ENCODE assay signal across 9 mouse cellular contexts in the genomic region with DNA sequence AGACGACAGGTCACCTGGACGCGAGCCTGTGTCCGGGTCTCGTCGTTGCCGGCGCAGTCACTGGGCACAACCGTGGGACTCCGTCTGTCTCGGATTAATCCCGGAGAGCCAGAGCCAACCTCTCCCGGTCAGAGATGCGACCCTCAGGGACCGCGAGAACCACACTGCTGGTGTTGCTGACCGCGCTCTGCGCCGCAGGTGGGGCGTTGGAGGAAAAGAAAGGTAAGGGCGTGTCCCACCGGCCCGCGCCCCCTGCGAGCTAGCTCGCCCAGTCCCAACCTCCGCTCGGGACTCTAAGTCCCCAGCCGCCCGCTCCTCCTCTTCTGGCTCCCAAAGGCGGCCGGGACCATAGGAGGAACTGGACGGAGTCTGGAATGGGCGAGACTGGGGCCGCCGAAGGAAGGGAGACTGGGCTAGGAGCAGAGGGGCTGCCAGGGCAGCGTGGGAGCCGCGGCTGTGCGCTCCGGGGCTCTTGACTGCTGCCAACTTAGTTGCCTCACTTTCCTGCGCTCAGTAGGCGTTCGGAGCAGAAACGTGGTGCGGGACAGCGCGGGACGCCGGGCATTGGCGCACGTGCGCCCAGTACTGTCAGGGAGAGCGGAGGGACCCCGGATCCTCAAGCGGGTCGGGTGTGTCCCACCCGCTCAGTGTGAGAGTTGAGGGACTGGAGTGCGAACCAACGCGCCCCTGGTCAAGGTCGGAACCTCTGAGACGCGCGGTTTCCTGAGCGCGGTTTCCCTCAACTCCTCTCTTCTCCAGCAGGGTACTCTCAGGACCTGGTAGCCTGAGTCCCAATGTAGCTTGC. TPM values are rescaled to one million over a fixed set of nuclear protein-coding genes. Genes with fewer than 3 reads are reported as not detected.
DNase-seq lines count a peak whose midpoint lies in the region; ATAC-seq and TF ChIP-seq lines count a peak whose summit lies in the region.
"Had no signal": no experiment of that assay in that cellular context is flagged by ENCODE, and none has a peak within 500 bp of the region (broad histone marks: within the 10 kb centered on the region; RNA-seq: fewer than 3 reads in every experiment).

No protein-coding gene starts in this region.

- peak overlapping the region; percentile 64 for H3K9ac ChIP-seq in stomach, embryonic 14.5 days (replicated peaks; ENCODE audit: low read depth, low read length)

- TF ChIP-seq CTCF in kidney, adult 2 months (conservative IDR thresholded peaks at IDR 0.05; ENCODE audit: insufficient read depth, insufficient read length, low read depth, low read length), result no peak

- peak; percentile 76 for ATAC-seq in stomach, embryonic 14.5 days (ENCODE audit: insufficient number of reproducible peaks, insufficient read depth, low FRiP score, low read depth)

- peak overlapping the region; percentile 85 for H3K4me2 ChIP-seq in stomach, embryonic 14.5 days (replicated peaks; ENCODE audit: low read depth, low read length)

- no peak for TF ChIP-seq POLR2A in kidney, adult 2 months (IDR thresholded peaks at IDR 0.05; ENCODE audit: low read depth, low read length)

- intact Hi-C loops in gastrocnemius, postnatal 14 days (cut with DNase I; ENCODE audit: low total_unique reads), result loop anchor here (10.0 kb wide), 1 partner anchor 112 kb away; no protein-coding TSS in a partner anchor

- H3K27me3 ChIP-seq in kidney, adult 2 months (replicated peaks; ENCODE audit: control insufficient read depth, insufficient read depth, low read length), result no peaks in the 10 kb centered on the region
- H3K27me3 ChIP-seq in stomach, embryonic 14.5 days (ENCODE audit: control insufficient read depth, insufficient read depth, low read length), result no peaks in the 10 kb centered on the region
- H3K27me3 ChIP-seq: CH12.LX had no signal

- H3K27ac ChIP-seq in kidney, adult 2 months (ENCODE audit: insufficient read depth, low read depth, low read length), result peak overlapping the region; percentile 59
- H3K27ac ChIP-seq in stomach, embryonic 14.5 days (ENCODE audit: low read length), result peak overlapping the region; percentile 36; the same call in 1 of the 2 replicates

- peak; percentile 62 to 78 for DNase-seq in cerebellum, postnatal 10 days
- no peak for DNase-seq in cerebellum, adult 18-20 months
- peak; percentile 49 for DNase-seq in WW6 (ENCODE audit: low read depth, low spot score)
- DNase-seq in gastrocnemius, postnatal 14 days, result peak; percentile 32
- peak; percentile 32 for DNase-seq in kidney, adult 2 months
- DNase-seq in lung, postnatal 10 days, result peak; percentile 41
- DNase-seq in right cerebral cortex, postnatal 25 days, result no peak

- H3K4me1 ChIP-seq in kidney, adult 2 months (ENCODE audit: control insufficient read depth, insufficient read depth, low read length), result peaks cover 4% of the 10 kb centered on the region; the same call in 1 of the 2 replicates
- peaks cover 5% of the 10 kb centered on the region; the same call in 1 of the 2 replicates for H3K4me1 ChIP-seq in stomach, embryonic 14.5 days (ENCODE audit: control insufficient read depth, insufficient read depth, low read length)

- no peaks in the 10 kb centered on the region for H3K9me3 ChIP-seq in stomach, embryonic 14.5 days (ENCODE audit: control insufficient read depth, low read depth, low read length)

- peak overlapping the region; percentile 68 for H3K4me3 ChIP-seq in kidney, adult 2 months (ENCODE audit: insufficient read depth, low read depth, low read length)
- H3K4me3 ChIP-seq in stomach, embryonic 14.5 days (ENCODE audit: low read depth, low read length), result peak overlapping the region; percentile 76

- H3K36me3 ChIP-seq in kidney, adult 2 months (ENCODE audit: control insufficient read depth, insufficient read depth, low read length), result no peaks in the 10 kb centered on the region
- H3K36me3 ChIP-seq in stomach, embryonic 14.5 days (ENCODE audit: control insufficient read depth, insufficient read depth, low read length), result no peaks in the 10 kb centered on the region

- WGBS in kidney, adult 2 months, result under 1% methylated on average over 68 of the region's 68 CpGs
- WGBS in stomach, embryonic 14.5 days, result under 1% methylated on average over 68 of the region's 68 CpGs

RNA-seq across cellular contexts. Expression of gene Egfr, which starts 0.5 kb away (rescaled TPM):
- 10 to 100 TPM; 20.4 to 25.1 TPM for total RNA-seq in gastrocnemius, postnatal 14 days (2021)
- polyA plus RNA-seq in kidney, adult 2 months (2012; rRNA removed), result 19.9 and 41.0 TPM in 2 replicates
- 21.8 and 26.4 TPM in 2 replicates for polyA plus RNA-seq in stomach, embryonic 14.5 days (2014; fragmentation: Nextera tagmentation; extraction: Ambion mirVana)

Comparison
In these comparisons a context has a peak if more than half of its experiments do, and no peak if none do; other contexts are left out.
1. DNase-seq: peak in cerebellum, postnatal 10 days (2 of 2), WW6 (single experiment), gastrocnemius, postnatal 14 days (single experiment), kidney, adult 2 months (single experiment) and lung, postnatal 10 days (single experiment); none in cerebellum, adult 18-20 months (0 of 2) and right cerebral cortex, postnatal 25 days (single experiment).